Mouse (Mus musculus): Measurements from ENCODE around the gene Zfp334. TPM values are rescaled to one million over a fixed set of nuclear protein-coding genes. Genes with fewer than 3 reads are reported as not detected.

The Zfp334 gene
- 11.3 TPM for polyA plus RNA-seq (2014; fragmentation: Illumina TruSeq; extraction: RNeasy Lipid Tissue Mini Kit (QIAGEN cat#74804))

GRCm38 (mm10) chr2:165387844-165388495 is at the start of gene Zfp334:
Gene Zfp334, minus strand, starts transcription at chr2:165388259.

GRCm38 (mm10) chr2:165368496-165368895 is 19.6 kb downstream of the Zfp334 start, which contains the start of gene Zfp663:
Gene Zfp663, minus strand, starts transcription at chr2:165368729.

GRCm38 (mm10) chr2:165326304-165327190 is 61.5 kb downstream of the Zfp334 start, which contains the start of gene Elmo2:
Gene Elmo2, minus strand, starts transcription at chr2:165326479.

Other genes starting within 250 kb of the Zfp334 start
- not detected for gene Cdh22, start 153.4 kb downstream of the Zfp334 start, polyA plus RNA-seq (2014; fragmentation: Illumina TruSeq; extraction: RNeasy Lipid Tissue Mini Kit (QIAGEN cat#74804))
- gene Slc35c2, start 100.4 kb downstream of the Zfp334 start, polyA plus RNA-seq (2014; fragmentation: Illumina TruSeq; extraction: RNeasy Lipid Tissue Mini Kit (QIAGEN cat#74804)): 3.1 TPM
- gene Elmo2, start 61.8 kb downstream of the Zfp334 start, polyA plus RNA-seq (2014; fragmentation: Illumina TruSeq; extraction: RNeasy Lipid Tissue Mini Kit (QIAGEN cat#74804)): 10.1 TPM
- gene Zfp663, start 19.5 kb downstream of the Zfp334 start, polyA plus RNA-seq (2014; fragmentation: Illumina TruSeq; extraction: RNeasy Lipid Tissue Mini Kit (QIAGEN cat#74804)): not detected
- gene Ocstamp, start 12.1 kb upstream of the Zfp334 start, polyA plus RNA-seq (2014; fragmentation: Illumina TruSeq; extraction: RNeasy Lipid Tissue Mini Kit (QIAGEN cat#74804)): not detected
- not detected for gene Slc13a3, start 85.0 kb upstream of the Zfp334 start, polyA plus RNA-seq (2014; fragmentation: Illumina TruSeq; extraction: RNeasy Lipid Tissue Mini Kit (QIAGEN cat#74804))
- gene Trp53rka, start 105.1 kb upstream of the Zfp334 start, polyA plus RNA-seq (2014; fragmentation: Illumina TruSeq; extraction: RNeasy Lipid Tissue Mini Kit (QIAGEN cat#74804)): 4.3 TPM
- gene Slc2a10, start 115.5 kb upstream of the Zfp334 start, polyA plus RNA-seq (2014; fragmentation: Illumina TruSeq; extraction: RNeasy Lipid Tissue Mini Kit (QIAGEN cat#74804)): 1.9 TPM
- gene Eya2, start 206.8 kb upstream of the Zfp334 start, polyA plus RNA-seq (2014; fragmentation: Illumina TruSeq; extraction: RNeasy Lipid Tissue Mini Kit (QIAGEN cat#74804)): 0.54 TPM

Measured in ovary, adult 10 weeks (tissue).